Mouse (Mus musculus): ENCODE data around the gene Mdm4. TPM values are rescaled to one million over a fixed set of nuclear protein-coding genes. Genes with fewer than 3 reads are reported as not detected.

The Mdm4 gene
- polyA plus RNA-seq, 1 experiment: 147 TPM

GRCm38 (mm10) chr1:132930291-132930690, 100.1 kb downstream of the Mdm4 start:
- Histone ChIP-seq H3K36me3 (ENCODE audit: control insufficient read depth, insufficient read depth, low read length) (no peaks in the 10 kb centered on the region), H3K27ac (ENCODE audit: control insufficient read depth, insufficient read depth, low read length) (no peak overlapping the region), H3K4me3 (ENCODE audit: control insufficient read depth, insufficient read depth, low read length) (no peak overlapping the region), H3K27me3 (ENCODE audit: control insufficient read depth, insufficient read depth, low read length) (no peaks in the 10 kb centered on the region), H3K4me1 (replicated peaks; ENCODE audit: control insufficient read depth, insufficient read depth, low read length) (no peaks in the 10 kb centered on the region)
- no peak for DNase-seq
- TF ChIP-seq POLR2A (IDR thresholded peaks at IDR 0.05; ENCODE audit: control insufficient read depth, extremely low read depth, insufficient read depth, low read length, poor library complexity) (no peak), CTCF (IDR thresholded peaks at IDR 0.05; ENCODE audit: borderline replicate concordance, control insufficient read depth, extremely low read depth, insufficient read depth, low read length, poor library complexity) (no peak)
- WGBS: 85% methylated on average over 4 of the region's 4 CpGs

- Histone ChIP-seq H3K4me3 (ENCODE audit: control insufficient read depth, insufficient read depth, low read length) (no peak overlapping the region), H3K4me1 (replicated peaks; ENCODE audit: control insufficient read depth, insufficient read depth, low read length) (no peaks in the 10 kb centered on the region), H3K36me3 (ENCODE audit: control insufficient read depth, insufficient read depth, low read length) (no peaks in the 10 kb centered on the region), H3K27me3 (ENCODE audit: control insufficient read depth, insufficient read depth, low read length) (no peaks in the 10 kb centered on the region), H3K27ac (ENCODE audit: control insufficient read depth, insufficient read depth, low read length) (no peak overlapping the region)
- no peak for DNase-seq
- TF ChIP-seq POLR2A (IDR thresholded peaks at IDR 0.05; ENCODE audit: control insufficient read depth, extremely low read depth, insufficient read depth, low read length, poor library complexity): no peak
- 66% methylated on average over 3 of the region's 3 CpGs for WGBS
Observed at GRCm38 (mm10) chr1:132928907-132929250, 101.5 kb downstream of the Mdm4 start.

GRCm38 (mm10) chr1:132928032-132928906, 102.1 kb downstream of the Mdm4 start:
- no peaks in the 10 kb centered on the region for H3K36me3 ChIP-seq (ENCODE audit: control insufficient read depth, insufficient read depth, low read length)
- TF ChIP-seq POLR2A (IDR thresholded peaks at IDR 0.05; ENCODE audit: control insufficient read depth, extremely low read depth, insufficient read depth, low read length, poor library complexity) (no peak), CTCF (IDR thresholded peaks at IDR 0.05; ENCODE audit: borderline replicate concordance, control insufficient read depth, extremely low read depth, insufficient read depth, low read length, poor library complexity) (no peak)
- DNase-seq: no peak
- H3K4me1 ChIP-seq (replicated peaks; ENCODE audit: control insufficient read depth, insufficient read depth, low read length): no peaks in the 10 kb centered on the region
- no peak overlapping the region for H3K27ac ChIP-seq (ENCODE audit: control insufficient read depth, insufficient read depth, low read length)
- H3K27me3 ChIP-seq (ENCODE audit: control insufficient read depth, insufficient read depth, low read length): no peaks in the 10 kb centered on the region
- WGBS: 58% methylated on average over 19 of the region's 19 CpGs
- H3K4me3 ChIP-seq (ENCODE audit: control insufficient read depth, insufficient read depth, low read length): no peak overlapping the region

GRCm38 (mm10) chr1:132925270-132925669, 105.1 kb downstream of the Mdm4 start:
- Histone ChIP-seq H3K4me1 (replicated peaks; ENCODE audit: control insufficient read depth, insufficient read depth, low read length) (no peaks in the 10 kb centered on the region), H3K36me3 (ENCODE audit: control insufficient read depth, insufficient read depth, low read length) (no peaks in the 10 kb centered on the region), H3K4me3 (ENCODE audit: control insufficient read depth, insufficient read depth, low read length) (no peak overlapping the region), H3K27ac (ENCODE audit: control insufficient read depth, insufficient read depth, low read length) (no peak overlapping the region), H3K27me3 (ENCODE audit: control insufficient read depth, insufficient read depth, low read length) (no peaks in the 10 kb centered on the region)
- TF ChIP-seq CTCF (IDR thresholded peaks at IDR 0.05; ENCODE audit: borderline replicate concordance, control insufficient read depth, extremely low read depth, insufficient read depth, low read length, poor library complexity): no peak
- no peak for TF ChIP-seq POLR2A (IDR thresholded peaks at IDR 0.05; ENCODE audit: control insufficient read depth, extremely low read depth, insufficient read depth, low read length, poor library complexity)
- 83% methylated on average over 7 of the region's 7 CpGs for WGBS
- no peak for DNase-seq

GRCm38 (mm10) chr1:132922257-132922656, 108.1 kb downstream of the Mdm4 start:
- H3K27me3 ChIP-seq (ENCODE audit: control insufficient read depth, insufficient read depth, low read length): no peaks in the 10 kb centered on the region
- H3K27ac ChIP-seq (ENCODE audit: control insufficient read depth, insufficient read depth, low read length): no peak overlapping the region
- WGBS: 92% methylated on average over 9 of the region's 9 CpGs
- TF ChIP-seq CTCF (IDR thresholded peaks at IDR 0.05; ENCODE audit: borderline replicate concordance, control insufficient read depth, extremely low read depth, insufficient read depth, low read length, poor library complexity) (no peak), POLR2A (IDR thresholded peaks at IDR 0.05; ENCODE audit: control insufficient read depth, extremely low read depth, insufficient read depth, low read length, poor library complexity) (no peak)
- H3K4me1 ChIP-seq (replicated peaks; ENCODE audit: control insufficient read depth, insufficient read depth, low read length): no peaks in the 10 kb centered on the region
- DNase-seq: no peak
- no peaks in the 10 kb centered on the region for H3K36me3 ChIP-seq (ENCODE audit: control insufficient read depth, insufficient read depth, low read length)
- H3K4me3 ChIP-seq (ENCODE audit: control insufficient read depth, insufficient read depth, low read length): no peak overlapping the region

GRCm38 (mm10) chr1:132921071-132921470, 109.3 kb downstream of the Mdm4 start:
- TF ChIP-seq POLR2A (IDR thresholded peaks at IDR 0.05; ENCODE audit: control insufficient read depth, extremely low read depth, insufficient read depth, low read length, poor library complexity) (no peak), CTCF (IDR thresholded peaks at IDR 0.05; ENCODE audit: borderline replicate concordance, control insufficient read depth, extremely low read depth, insufficient read depth, low read length, poor library complexity) (no peak)
- H3K27me3 ChIP-seq (ENCODE audit: control insufficient read depth, insufficient read depth, low read length): no peaks in the 10 kb centered on the region
- no peak overlapping the region for H3K27ac ChIP-seq (ENCODE audit: control insufficient read depth, insufficient read depth, low read length)
- no peak overlapping the region for H3K4me3 ChIP-seq (ENCODE audit: control insufficient read depth, insufficient read depth, low read length)
- H3K4me1 ChIP-seq (replicated peaks; ENCODE audit: control insufficient read depth, insufficient read depth, low read length): no peaks in the 10 kb centered on the region
- no peaks in the 10 kb centered on the region for H3K36me3 ChIP-seq (ENCODE audit: control insufficient read depth, insufficient read depth, low read length)
- 20% methylated on average over 13 of the region's 13 CpGs for WGBS
- no peak for DNase-seq

All from thymus, adult 2 months (tissue).